Mouse (Mus musculus): ENCODE data around the gene Usp2.

The Usp2 gene

DNA sequence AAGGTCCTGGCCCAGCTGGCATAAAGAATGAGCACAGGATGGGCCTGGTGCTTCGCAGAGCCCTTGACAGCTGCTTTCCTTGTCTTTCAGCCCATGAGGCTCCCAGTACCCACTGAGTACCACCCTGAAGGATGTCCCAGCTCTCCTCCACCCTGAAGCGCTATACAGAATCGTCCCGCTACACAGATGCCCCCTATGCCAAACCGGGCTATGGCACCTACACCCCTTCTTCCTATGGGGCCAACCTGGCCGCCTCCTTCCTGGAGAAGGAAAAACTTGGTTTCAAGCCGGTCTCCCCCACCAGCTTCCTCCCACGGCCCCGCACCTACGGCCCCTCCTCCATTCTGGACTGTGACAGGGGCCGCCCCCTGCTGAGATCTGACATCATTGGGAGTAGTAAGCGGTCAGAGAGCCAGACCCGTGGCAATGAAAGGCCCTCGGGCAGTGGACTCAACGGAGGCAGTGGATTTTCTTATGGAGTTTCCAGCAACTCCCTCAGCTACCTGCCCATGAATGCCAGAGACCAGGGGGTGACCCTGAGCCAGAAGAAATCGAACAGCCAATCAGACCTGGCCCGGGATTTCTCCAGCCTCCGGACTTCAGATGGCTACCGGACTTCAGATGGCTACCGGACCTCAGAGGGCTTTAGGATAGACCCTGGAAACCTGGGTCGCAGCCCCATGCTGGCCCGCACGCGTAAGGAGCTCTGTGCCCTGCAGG, 8.6 kb downstream of the Usp2 start:
- no peak for DNase-seq (ENCODE audit: low read depth, low spot score)

DNA sequence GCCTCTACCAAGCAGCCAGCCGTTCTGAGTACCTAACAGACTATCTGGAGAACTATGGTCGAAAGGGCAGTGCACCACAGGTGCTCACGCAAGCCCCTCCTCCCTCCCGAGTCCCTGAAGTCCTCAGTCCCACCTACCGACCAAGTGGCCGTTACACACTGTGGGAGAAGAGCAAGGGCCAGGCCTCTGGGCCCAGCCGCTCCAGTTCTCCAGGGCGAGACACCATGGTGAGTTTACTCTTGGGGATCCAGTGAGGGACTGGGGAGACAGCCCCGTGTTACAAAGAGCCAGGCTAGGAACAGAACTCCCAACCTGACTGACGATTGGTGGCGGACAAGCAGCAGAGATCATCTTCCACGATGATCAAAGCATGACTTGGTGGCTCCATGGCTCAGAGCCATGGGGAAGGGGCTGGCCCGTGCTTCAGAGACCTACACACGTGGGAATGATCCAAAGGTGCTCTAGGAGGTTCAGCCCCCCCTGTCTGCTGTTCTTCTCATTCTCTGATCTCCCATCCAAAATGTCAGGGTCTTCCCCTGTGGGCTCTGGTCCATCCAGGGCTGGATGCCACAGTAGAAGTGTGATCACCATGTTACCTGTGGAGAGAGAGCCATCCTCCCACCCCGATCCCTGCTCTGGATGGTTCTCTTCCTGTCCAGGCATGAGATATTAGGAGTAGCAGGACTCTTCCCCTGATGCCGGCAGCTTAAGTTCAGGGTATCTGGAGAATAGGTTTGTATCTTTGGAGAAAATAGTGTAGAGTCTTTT, 9.4 kb downstream of the Usp2 start:
- no peak for DNase-seq (ENCODE audit: low read depth, low spot score)

DNA sequence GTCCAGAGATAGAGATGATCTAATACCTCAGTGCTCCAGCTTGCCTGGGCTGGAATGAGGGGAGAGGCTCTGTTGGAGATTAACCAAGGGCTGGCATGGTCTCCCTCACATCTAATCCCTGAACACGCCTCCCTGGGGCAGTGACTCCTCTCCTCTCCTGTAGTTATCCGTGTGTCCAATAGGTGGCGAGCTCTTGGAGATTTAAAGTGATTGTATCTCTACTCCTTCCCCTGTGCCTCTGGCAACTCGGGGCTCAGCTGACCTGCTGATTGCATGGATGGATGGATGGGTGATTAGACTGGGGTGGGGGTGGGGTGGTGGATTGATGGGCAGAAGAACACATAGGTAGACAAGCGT, 9.9 kb downstream of the Usp2 start:
- peak; percentile 87 for DNase-seq (ENCODE audit: low read depth, low spot score)

DNA sequence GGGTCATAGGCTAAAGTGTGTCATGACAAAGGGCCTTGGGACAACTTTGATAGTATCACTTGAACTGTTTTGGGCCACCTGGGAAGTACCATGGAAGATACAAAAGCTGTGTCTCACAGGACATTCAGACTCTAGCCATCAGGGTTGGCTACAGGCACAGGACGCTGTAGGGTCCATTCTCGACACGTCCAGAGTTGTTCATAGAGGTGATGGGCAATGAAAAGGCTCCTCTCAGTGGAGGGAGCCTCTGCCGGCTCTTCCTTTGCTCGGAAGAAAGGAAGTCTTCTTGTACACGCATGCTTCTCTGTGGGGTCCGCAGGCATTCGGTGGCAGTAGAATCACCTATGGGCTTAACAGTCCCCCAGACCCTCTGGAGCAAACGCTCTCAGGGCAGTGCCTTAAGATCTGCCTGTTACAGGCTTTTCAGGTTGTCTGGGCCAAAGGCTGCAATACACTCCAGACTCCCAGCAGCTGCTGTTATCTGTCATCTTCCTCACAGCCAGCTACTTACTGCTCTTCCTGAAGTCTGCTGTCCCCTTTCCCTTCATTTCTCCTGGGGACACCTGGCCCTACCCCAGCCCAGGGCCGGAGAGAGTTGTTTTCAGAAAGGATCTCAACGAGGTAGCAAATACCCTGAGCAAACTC, 10.6 kb downstream of the Usp2 start:
- no peak for DNase-seq (ENCODE audit: low read depth, low spot score)

DNA sequence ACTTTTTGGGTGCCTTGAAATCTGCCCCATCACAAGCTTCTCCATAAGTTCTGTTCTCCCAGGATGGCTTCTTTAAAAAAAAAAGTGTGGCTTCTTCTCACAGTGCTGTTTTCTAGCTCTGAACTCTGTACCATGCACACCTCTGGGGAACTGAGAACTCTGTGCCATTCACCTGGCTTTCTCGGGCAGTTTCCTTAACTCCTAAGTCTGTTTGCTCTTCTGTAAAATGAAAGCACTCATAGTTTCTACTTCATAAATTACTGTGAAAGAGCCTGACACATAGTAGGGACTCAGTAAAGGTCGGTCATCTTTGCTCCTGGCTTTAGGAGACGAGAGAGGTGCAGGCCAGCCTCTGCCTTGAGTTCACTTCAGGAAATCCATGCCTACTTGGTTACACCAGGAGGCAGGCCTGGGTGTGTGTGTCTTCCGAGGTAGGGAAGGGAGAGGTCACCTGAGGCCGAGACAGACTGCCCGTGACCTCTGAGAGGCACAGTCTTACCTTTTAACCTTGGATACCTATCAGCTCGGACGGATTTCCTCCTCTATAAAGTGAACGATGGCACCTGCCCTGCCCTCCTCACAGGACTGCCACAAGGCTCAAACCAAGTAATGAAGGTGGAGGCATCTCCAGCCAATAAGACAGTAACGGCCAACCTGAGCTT, 11.4 kb downstream of the Usp2 start:
- no peak for DNase-seq (ENCODE audit: low read depth, low spot score)

DNA sequence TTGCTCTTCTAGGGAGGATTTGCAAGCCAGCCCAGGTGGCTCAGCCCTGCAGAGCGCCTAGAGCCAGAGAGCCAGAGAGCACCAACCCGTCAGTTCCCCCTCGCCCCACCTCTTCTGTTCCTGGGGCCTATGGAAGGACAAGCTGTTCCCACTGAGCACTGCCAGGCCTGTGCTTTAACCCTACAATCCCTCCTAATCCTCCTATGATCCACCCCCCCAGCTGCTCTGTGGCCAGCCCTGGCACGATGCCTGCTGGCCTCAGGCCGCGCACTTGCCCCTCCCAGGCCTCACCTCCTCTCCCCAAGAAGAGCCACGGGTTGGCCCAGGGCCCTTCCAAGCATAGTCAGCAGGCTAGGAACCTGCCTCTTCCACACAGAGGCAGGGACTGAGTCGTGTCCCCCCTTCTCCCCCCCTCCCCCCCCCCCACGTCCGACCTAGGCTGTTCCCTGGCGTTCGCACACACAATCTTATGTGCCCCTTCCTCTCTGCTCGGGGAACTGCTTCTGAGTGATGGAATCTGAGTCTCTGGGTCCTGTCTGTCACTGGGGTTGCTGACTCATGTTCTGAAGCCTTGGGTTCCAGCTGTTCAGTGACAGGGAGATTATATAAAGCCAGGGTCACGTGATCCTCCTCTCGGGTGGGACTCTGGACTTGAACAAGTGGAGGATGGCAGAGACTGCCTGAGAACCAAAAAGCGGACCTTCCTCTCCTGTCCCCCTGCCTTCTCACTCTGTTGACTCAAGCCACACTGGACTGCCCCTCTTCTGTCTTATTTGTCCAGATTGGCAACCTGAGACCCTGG, 12.3 kb downstream of the Usp2 start:
- DNase-seq (ENCODE audit: low read depth, low spot score), result no peak

DNA sequence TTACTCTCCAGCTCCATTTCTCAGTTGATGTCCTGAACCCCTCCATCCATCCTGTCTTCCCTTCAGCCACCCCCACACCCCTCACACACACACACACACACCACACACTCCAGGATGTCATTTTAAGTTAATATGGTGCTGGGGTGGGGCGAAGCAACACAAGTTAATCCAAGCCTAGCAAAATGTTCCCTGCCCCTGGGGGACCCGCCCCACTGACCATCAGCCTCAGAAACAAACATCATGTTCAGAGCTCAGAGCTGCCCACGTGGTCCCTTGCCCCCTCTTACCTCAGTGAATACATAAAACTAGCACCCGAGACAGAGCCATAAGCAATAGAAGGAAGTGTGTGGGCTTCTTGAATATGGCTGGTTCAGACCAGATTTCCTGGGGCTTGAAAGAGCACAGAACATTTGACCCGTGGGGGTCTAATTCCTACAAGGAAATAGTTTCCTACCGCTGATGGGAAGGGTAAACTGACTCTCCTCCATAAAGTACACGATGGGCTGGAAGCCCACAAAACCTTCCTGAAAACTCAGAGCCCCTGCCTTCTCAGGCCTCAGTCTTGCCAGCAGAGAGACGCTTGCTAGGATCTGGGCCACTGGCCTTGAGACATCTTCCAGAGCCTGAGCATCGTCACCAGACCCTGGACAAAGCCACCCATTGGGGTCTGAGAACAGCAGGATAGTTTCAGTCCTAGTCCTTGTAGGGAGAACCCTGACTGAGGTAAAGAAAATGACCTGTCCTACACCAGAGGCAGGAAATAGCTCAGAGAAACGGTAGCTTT, 13.4 kb downstream of the Usp2 start:
- no peak for DNase-seq (ENCODE audit: low read depth, low spot score)

DNA sequence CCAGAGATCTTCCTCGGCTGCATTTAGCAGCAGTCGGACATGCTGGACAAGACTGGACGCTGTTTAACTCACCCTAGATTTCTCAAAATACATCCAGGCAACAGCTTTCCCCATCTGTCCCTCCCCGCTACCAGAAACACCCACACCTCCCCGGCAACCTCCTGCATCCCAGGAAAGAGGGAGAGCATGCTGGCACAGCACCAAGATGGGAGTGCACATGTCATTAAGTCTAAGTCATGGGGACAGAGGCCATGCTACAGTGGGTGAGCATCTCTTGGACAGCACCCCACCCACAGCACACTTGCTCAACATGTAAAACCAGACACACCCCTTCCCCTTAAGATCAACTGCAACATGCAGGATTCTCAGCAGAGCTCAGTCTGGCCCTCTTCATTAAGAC, 14.1 kb downstream of the Usp2 start:
- DNase-seq (ENCODE audit: low read depth, low spot score), result no peak

DNA sequence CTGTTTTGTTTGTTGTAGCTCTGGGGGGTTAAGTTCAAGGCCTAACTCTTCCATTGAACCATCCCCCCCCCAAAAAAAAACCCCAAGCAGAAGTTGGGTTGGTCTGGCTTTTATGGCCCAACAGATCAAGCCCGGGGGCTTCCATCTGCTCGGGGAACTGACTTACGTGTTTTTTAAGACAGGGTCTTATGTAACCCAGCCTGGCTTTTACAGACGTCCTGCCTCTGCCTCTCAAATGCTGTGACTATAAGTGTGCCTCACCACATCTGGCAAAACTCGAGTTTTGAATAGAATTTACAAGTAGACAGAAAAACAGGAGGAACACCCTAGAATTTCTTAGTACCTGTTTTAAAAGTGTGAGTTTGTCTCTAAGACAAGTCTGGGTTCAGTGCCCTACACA, 14.8 kb downstream of the Usp2 start:
- no peak for DNase-seq (ENCODE audit: low read depth, low spot score)

DNA sequence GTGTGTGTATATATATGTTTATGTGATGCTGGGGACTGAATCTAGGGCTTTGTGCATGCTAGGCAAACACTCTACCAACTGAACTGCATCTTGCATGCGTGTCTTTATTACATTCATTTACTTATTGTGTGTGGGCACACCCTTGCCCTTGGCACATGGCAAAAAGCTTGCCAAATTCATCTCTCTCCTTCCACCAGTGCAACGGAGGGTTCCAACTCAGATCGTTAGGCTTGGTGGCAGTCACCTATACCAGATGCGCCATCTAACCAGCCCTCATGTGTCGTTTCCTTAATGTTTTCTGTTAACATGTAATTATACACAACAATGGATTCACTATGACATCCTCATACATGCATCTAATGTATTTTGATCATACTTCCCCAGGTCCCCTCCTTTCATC, 15.4 kb downstream of the Usp2 start:
- DNase-seq (ENCODE audit: low read depth, low spot score), result no peak

DNA sequence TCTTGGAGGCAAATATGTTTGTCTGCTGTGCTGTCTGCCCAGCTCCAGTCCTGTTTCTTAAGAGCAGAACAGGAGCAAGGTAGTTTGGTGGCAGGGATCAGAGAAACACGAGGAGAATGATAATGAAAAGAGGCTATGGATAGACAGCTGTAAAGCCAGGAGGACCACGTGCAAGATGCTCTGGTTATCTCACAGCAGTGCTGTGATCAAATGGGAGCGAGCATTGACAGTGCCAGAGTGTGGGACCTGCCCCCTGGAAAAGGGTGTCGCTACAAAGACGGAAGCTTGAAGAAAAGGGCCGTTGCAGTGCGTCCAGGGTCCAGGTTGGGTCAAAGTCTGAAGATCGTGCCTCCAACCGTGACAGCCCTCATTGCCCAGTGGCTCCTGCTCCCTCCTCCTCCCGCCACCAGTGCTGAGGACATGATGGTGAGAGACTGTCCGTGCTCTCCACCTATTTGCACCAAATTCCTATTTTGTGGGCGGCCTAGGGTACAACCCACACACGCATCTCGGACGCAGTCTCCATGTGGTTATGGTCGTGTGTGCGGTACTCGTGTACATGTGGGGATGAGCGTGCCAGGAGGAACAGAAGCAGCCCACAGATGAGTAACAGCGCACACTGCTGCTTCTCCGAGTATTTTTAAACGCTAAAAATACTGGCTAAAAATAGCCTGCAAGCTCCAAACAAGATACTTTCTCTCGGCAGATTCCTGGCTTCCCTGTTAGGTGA, 16.7 kb downstream of the Usp2 start:
- DNase-seq (ENCODE audit: low read depth, low spot score), result no peak

DNA sequence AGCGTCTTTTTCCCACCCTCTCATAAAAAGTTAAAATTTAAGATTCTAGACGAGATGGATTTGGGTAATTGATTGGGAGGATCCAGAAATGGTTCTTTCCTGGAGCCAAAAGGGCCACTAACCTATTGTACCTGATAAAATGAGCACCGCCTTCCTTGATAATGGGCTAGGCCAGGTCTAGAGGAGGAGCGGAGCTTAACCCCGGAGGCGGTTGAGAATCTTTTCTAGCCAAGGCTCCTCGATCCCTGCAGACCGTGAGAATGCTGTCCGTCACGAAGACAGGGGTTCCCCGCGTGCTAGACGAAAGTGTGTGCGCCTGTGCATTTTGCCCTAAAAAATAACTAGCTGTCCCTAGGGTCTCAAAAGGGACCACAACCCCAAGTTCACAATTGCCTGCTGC, 17.4 kb downstream of the Usp2 start:
- DNase-seq (ENCODE audit: low read depth, low spot score), result peak; percentile 58

DNA sequence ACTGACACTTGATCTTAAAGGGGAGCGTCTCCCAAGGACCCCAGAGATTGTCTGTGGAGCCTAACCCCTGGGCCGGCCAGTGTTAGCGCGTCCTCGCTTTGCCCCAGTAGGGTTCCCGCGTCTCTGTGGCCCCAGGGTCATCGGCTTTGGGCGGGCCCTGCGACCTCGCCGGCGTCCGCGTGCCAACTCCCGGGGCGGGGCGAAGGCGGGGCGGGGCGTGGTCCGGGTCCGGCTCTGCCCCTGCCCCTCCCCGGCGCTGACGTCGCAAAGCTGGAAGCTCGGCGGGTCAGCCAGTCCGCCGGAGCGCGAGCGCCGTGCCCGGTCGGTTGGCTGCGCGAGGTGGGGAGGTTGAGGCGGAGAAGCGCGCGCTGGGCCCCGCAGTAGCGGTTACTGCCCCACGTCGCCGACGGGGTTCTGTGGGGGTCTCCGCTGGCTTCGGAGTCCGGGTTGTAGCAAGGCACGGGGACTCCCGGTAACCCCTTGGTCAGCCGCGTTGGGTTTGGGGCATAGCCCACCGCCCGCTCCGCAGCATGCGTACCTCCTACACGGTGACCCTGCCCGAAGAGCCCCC, 17.9 kb downstream of the Usp2 start:
- peak; percentile 80 for DNase-seq (ENCODE audit: low read depth, low spot score)

DNA sequence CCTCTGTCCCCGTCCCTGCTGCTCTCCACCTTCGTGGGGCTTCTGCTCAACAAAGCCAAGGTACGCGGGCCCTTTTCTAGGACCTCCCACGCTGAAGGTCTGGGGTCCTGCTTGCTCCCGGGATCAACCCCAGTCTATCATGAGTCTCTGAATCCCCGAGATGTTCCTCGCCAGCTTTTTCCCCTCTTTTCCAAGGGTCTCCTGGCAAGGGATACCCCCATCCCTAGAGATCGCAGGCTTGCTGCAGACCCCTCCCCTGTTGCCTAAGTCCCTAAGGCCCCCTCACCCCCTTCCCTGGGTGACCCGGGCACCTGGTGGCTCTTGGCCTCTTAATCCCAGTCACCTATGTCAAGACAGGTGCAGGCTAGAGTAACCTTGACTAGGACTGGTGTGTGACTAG, 18.5 kb downstream of the Usp2 start:
- DNase-seq (ENCODE audit: low read depth, low spot score), result peak; percentile 25

DNA sequence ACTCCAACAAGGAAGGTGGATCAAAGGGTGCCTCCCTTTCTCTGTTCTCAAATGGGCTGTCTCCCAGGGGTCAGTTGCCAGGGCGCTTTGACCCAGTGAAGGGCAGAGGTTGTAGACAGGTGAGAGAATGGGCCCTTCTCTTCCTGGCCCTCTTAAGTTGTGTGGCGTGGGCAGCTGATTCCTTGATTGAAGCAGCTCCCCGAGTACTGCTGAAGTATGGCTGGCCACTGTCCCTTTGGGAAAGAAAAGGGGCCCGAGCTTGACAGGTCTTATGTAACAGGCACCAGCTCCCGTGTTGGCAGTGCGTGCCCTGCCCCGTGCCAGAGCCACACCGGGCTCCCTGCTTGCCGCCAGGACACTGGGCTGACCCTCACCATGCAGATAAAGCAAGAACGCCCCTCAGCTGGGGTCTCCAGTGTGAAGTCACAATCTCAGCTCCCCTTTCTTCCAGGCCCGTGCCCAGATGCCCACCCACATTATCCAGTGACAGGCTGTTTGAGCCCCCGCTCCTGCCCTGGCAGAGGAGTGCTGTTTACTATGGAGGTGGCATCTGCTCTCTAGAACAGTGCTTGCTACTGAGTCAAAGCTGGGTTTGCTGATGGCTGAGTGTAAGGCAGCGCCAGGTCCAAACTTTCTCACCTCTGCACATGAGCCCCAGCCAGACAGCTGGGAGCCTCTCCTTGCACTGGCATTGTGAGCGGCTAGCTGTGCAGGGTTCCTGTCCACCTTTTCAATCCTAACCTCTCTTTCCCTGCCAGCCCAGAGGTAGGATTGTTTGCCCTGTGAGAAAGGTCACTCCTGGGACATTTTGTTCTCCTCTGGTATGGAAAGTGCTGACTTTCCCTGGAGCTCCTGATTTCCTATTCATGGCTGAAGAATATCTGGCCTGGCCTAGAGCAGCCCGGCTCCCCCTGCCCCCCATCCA, 19.2 kb downstream of the Usp2 start:
- no peak for DNase-seq (ENCODE audit: low read depth, low spot score)

DNA sequence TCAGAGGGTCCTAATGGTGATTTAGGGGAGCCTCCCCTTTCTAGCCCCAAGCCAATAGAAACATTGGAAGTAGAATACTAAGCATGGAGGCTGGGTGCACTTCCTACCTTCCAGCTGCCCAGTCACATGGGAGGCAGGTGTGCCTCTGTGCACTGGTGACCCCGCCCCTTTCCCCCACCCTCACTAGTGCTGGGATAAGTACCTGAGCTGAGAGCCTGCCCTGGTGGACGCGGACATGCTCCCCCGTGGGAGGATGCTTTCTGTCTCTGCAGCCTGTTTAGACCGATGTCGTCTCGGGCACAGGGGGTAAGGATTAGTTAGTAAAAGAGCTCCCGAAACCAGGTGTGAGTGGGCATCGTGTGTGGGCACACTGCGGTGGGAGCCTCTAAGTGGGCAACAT, 20.1 kb downstream of the Usp2 start:
- DNase-seq (ENCODE audit: low read depth, low spot score), result no peak

DNA sequence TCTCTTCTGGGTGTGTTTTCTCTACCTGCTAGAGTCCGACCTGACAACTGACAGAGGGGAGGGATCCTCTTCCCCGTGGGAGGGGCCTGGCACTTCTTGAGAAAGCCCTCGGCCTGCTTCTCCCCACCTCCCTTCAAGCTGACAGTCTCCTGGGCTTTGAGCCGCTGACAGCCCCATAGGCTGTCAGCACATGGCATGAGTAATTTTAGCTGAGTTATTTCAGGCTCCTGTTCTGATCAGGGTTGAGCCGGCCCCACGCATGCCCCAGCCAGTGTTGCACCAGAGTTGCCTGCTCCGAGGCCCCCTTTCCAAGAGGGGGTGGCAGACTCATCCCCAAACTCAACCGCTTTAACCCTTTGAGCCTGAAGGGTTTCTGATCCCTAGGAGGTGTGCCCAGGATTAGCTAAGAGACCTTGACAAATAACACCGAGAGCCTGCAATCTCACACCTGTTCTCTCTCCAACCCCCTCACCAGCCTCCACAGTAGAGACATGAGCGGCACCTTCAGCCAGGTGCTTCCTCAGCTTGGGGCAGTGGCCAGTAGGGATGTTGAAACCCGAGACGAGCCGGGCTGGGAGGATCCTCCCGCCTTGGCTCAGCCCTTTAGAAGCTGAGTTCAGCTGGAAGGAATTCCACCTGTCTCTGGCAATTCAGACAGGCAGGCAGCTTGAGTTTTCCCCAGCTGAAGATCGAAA, 21.1 kb downstream of the Usp2 start:
- peak; percentile 14 for DNase-seq (ENCODE audit: low read depth, low spot score)

Data from R1 (cell line).